Mouse (Mus musculus): ENCODE measurements around the gene Lypd5. TPM values are rescaled to one million over a fixed set of nuclear protein-coding genes. Genes with fewer than 3 reads are reported as not detected.

Gene Lypd5
- total and polyA plus RNA-seq, 3 experiments: not detected

DNA sequence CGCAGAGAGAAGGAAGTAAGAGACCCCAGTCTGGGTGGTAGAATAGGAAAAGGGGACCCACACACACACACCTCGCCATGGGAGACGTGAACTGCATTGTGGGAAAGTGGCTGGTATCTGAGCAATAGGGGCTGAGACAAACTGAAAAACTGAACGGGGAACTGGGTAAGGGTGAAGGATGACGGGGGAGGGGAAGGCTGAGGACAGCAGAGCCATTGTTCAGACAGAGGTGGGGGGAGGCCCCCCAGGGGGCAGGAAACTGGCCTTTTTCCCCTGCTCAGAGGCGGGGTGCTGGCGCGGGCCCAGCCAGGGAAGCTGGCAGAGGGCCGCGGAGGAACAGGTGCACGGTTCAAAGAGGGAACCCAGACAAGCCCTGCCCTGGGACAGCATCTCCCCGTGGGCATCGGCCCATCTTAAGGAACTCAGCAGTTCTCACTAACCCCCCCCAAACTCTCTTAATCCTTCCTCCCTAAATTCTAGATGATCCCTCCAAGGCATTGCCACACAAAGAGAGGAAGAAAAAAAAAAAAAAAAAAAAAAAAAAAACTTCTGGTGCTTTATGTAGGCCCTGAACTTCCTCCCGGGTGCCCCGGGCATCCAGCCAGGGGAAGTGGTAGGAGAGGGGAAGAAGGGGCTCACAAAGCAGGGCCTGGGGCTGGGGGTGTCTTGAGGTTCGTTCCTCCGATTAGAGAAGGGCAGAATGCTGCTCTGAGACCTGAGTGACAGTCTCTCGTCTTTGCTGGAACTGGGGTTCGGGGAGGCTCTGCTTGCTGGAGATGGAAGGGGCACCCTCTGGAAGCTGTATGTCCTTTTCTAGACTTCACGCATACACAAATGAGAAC, 24.8 kb downstream of the Lypd5 start:
- Histone ChIP-seq H3K27me3 (replicated peaks) (no peaks in the 10 kb centered on the region), H3K36me3 (replicated peaks in 1 of 2; ENCODE audit: control insufficient read depth in 1 of 2, insufficient read depth in 1 of 2, low read length in 1 of 2) (peaks cover 0 to 8% of the 10 kb centered on the region in 2 experiments), H3K79me2 (replicated peaks; ENCODE audit: control insufficient read depth, extremely low read depth, insufficient read depth, poor library complexity, severe bottlenecking) (no peaks in the 10 kb centered on the region), H3K4me2 (ENCODE audit: insufficient read depth, low read depth, poor library complexity, severe bottlenecking) (peak overlapping the region; percentile 49; the same call in 1 of the 2 replicates), H3K9ac (ENCODE audit: insufficient read depth, low read depth) (peak overlapping the region; percentile 35; the same call in 1 of the 2 replicates), H3K9me3 (replicated peaks; ENCODE audit: low read length) (no peaks in the 10 kb centered on the region), H3K4me3 (replicated peaks in 1 of 3; ENCODE audit: low read depth in 2 of 3, low read length in 2 of 3, poor library complexity in 1 of 3) (no peak overlapping the region), H3K27ac (ENCODE audit: insufficient read depth, low read depth) (peak overlapping the region; percentile 40), H3K4me1 (ENCODE audit: control insufficient read depth in 1 of 2, insufficient read depth in 2 of 2) (peaks cover 51 to 80% of the 10 kb centered on the region in 2 experiments)
- peak; percentile 81 for TF ChIP-seq EP300 (IDR thresholded peaks at IDR 0.05; ENCODE audit: low read length)
- TF ChIP-seq ZMIZ1 (IDR thresholded peaks at IDR 0.05; ENCODE audit: low read depth, low read length): peak; percentile 25; the same call in 1 of the 2 replicates
- TF ChIP-seq NELFE (IDR thresholded peaks at IDR 0.05; ENCODE audit: low read depth, low read length): no peak
- TF ChIP-seq HCFC1 (IDR thresholded peaks at IDR 0.05; ENCODE audit: low read depth, low read length): peak; percentile 47
- TF ChIP-seq MXI1 (IDR thresholded peaks at IDR 0.05; ENCODE audit: low read depth, low read length): no peak
- TF ChIP-seq CTCF (conservative IDR thresholded peaks at IDR 0.05 in 1 of 2, IDR thresholded peaks at IDR 0.05 in 1 of 2; ENCODE audit: low read depth in 2 of 2, low read length in 2 of 2): no peak
- no peak for TF ChIP-seq MAX (IDR thresholded peaks at IDR 0.05; ENCODE audit: low read length)
- TF ChIP-seq UBTF (IDR thresholded peaks at IDR 0.05; ENCODE audit: low read depth, low read length): no peak
- peak; percentile 93 for TF ChIP-seq MAZ (IDR thresholded peaks at IDR 0.05; ENCODE audit: low read depth, low read length)
- TF ChIP-seq SMC3 (IDR thresholded peaks at IDR 0.05; ENCODE audit: low read depth, low read length): no peak
- TF ChIP-seq ELF1 (IDR thresholded peaks at IDR 0.05; ENCODE audit: low read depth, low read length): peak; percentile 39; the same call in 1 of the 2 replicates
- no peak; the same call in 1 of the 2 replicates for TF ChIP-seq TCF12 (IDR thresholded peaks at IDR 0.05; ENCODE audit: low read depth, low read length)
- peak; percentile 83 for TF ChIP-seq ZNF384 (IDR thresholded peaks at IDR 0.05; ENCODE audit: low read depth, low read length)
- no peak for TF ChIP-seq CHD1 (IDR thresholded peaks at IDR 0.05; ENCODE audit: low read depth, low read length)
- TF ChIP-seq POLR2A (IDR thresholded peaks at IDR 0.05; ENCODE audit: low read depth, low read length): no peak
- no peak for TF ChIP-seq GABPA (IDR thresholded peaks at IDR 0.05; ENCODE audit: insufficient replicate concordance, low read depth, low read length)
- TF ChIP-seq MAFK (IDR thresholded peaks at IDR 0.05; ENCODE audit: insufficient replicate concordance, low read length): no peak
- TF ChIP-seq USF2 (conservative IDR thresholded peaks at IDR 0.05; ENCODE audit: low read depth, low read length): no peak
- 0 out of 2 replicates have a peak, but pooled peaks have one; percentile 28 for TF ChIP-seq NRF1 (IDR thresholded peaks at IDR 0.05; ENCODE audit: low read depth, low read length)
- TF ChIP-seq E2F4 (IDR thresholded peaks at IDR 0.05; ENCODE audit: insufficient replicate concordance, low read depth, low read length): no peak
- 0 out of 2 replicates have a peak, but pooled peaks have one; percentile 46 for TF ChIP-seq RCOR1 (conservative IDR thresholded peaks at IDR 0.05; ENCODE audit: low read depth, low read length)
- TF ChIP-seq MEF2A (IDR thresholded peaks at IDR 0.05; ENCODE audit: borderline replicate concordance, low read depth, low read length): peak; percentile 55; the same call in 1 of the 2 replicates
- no peak for TF ChIP-seq JUND (conservative IDR thresholded peaks at IDR 0.05; ENCODE audit: low read depth, low read length)
- TF ChIP-seq ZC3H11A (IDR thresholded peaks at IDR 0.05; ENCODE audit: low read depth, low read length): no peak
- TF ChIP-seq USF1 (IDR thresholded peaks at IDR 0.05; ENCODE audit: low read depth, low read length): no peak
- no peak for TF ChIP-seq PAX5 (IDR thresholded peaks at IDR 0.05; ENCODE audit: low read length)
- peak; percentile 94 for TF ChIP-seq IRF4 (IDR thresholded peaks at IDR 0.05; ENCODE audit: low read depth, low read length)
- TF ChIP-seq POLR2AphosphoS2 (IDR thresholded peaks at IDR 0.05; ENCODE audit: low read depth, low read length): no peak
- no peak for TF ChIP-seq ZKSCAN1 (IDR thresholded peaks at IDR 0.05; ENCODE audit: borderline replicate concordance, low read depth, low read length)
- TF ChIP-seq ETS1 (conservative IDR thresholded peaks at IDR 0.05; ENCODE audit: low read depth, low read length): peak; percentile 50; the same call in 1 of the 2 replicates
- TF ChIP-seq KAT2A (IDR thresholded peaks at IDR 0.05; ENCODE audit: insufficient replicate concordance, low read length): no peak
- TF ChIP-seq BHLHE40 (IDR thresholded peaks at IDR 0.05; ENCODE audit: low read depth, low read length): peak; percentile 37; the same call in 1 of the 2 replicates
- TF ChIP-seq JUN (IDR thresholded peaks at IDR 0.05; ENCODE audit: insufficient read depth, low read depth, low read length): peak; percentile 5; the same call in 1 of the 2 replicates
- TF ChIP-seq RAD21 (IDR thresholded peaks at IDR 0.05; ENCODE audit: low read depth, low read length): no peak
- no peak for TF ChIP-seq MYC (IDR thresholded peaks at IDR 0.05; ENCODE audit: low read depth, low read length)
- TF ChIP-seq TBP (conservative IDR thresholded peaks at IDR 0.05; ENCODE audit: low read depth, low read length): 0 out of 2 replicates have a peak, but pooled peaks have one; percentile 45
- TF ChIP-seq SIN3A (IDR thresholded peaks at IDR 0.05; ENCODE audit: low read length): 0 out of 2 replicates have a peak, but pooled peaks have one; percentile 55
- TF ChIP-seq CHD2 (IDR thresholded peaks at IDR 0.05; ENCODE audit: low read length): peak; percentile 92
- in situ Hi-C loops (cut with MboI; ENCODE audit: low pct_ligation_motif_present, low pct_unique_long_range_greater_than_20kb, low sequenced_read_pairs): no loop called here
- peak; percentile 86 for DNase-seq (ENCODE audit: extremely low read depth)
- dilution Hi-C loops (cut with MboI; ENCODE audit: extremely low pct_ligation_motif_present, extremely low pct_unique_long_range_greater_than_20kb, low sequenced_read_pairs): no loop called here
